Mouse (Mus musculus) lung, adult 2 months (tissue): ENCODE measurements around the gene Mapk9. TPM values are rescaled to one million over a fixed set of nuclear protein-coding genes. Genes with fewer than 3 reads are reported as not detected.

Experiments
- DNase-seq: peaks from one replicate; pipeline ENCODE4 v3.0.0; 2022
- H3K4me1 ChIP-seq: fragments of 200-500 bp; 2 replicates; pipeline ENCODE4 v1.6.1; 2011; ENCODE audit warnings: low read length; ENCODE audit not compliant: control insufficient read depth, insufficient read depth
- H3K4me3 ChIP-seq: fragments of 200-500 bp; replicated peaks from 2 replicates; pipeline ENCODE3; 2011; ENCODE audit warnings: low read depth, mild to moderate bottlenecking, control low read depth, low read length; ENCODE audit errors: extremely low read depth
- CTCF ChIP-seq: fragments of 200-500 bp; IDR thresholded peaks from 2 replicates; pipeline ENCODE4 v1.5.1; 2011; ENCODE audit warnings: mild to moderate bottlenecking, low read length, control low read depth; ENCODE audit not compliant: insufficient read depth
- POLR2A ChIP-seq: fragments of 200-500 bp; IDR thresholded peaks from 2 replicates; pipeline ENCODE4 v1.6.1; 2011; ENCODE audit warnings: low read depth, mild to moderate bottlenecking, control low read depth, low read length, borderline replicate concordance; ENCODE audit errors: extremely low read depth
- WGBS: fragments of 180-500 bp; shearing (Covaris S2); methylation state at CpG from one replicate; pipeline ENCODE4 v1.1.7; 2018; 5-methylcytosine and 5-hydroxymethylcytosine counted together
- polyA plus RNA-seq: library from polyadenylated mRNA; depleted of rRNA; stranded (reverse); fragments of >200 nt; gene quantifications from 2 replicates; pipeline ENCODE4 v1.2.3, GENCODE M21; 2012

Mapk9 gene
- polyA plus RNA-seq, 1 experiment, result 22.9 TPM

DNA sequence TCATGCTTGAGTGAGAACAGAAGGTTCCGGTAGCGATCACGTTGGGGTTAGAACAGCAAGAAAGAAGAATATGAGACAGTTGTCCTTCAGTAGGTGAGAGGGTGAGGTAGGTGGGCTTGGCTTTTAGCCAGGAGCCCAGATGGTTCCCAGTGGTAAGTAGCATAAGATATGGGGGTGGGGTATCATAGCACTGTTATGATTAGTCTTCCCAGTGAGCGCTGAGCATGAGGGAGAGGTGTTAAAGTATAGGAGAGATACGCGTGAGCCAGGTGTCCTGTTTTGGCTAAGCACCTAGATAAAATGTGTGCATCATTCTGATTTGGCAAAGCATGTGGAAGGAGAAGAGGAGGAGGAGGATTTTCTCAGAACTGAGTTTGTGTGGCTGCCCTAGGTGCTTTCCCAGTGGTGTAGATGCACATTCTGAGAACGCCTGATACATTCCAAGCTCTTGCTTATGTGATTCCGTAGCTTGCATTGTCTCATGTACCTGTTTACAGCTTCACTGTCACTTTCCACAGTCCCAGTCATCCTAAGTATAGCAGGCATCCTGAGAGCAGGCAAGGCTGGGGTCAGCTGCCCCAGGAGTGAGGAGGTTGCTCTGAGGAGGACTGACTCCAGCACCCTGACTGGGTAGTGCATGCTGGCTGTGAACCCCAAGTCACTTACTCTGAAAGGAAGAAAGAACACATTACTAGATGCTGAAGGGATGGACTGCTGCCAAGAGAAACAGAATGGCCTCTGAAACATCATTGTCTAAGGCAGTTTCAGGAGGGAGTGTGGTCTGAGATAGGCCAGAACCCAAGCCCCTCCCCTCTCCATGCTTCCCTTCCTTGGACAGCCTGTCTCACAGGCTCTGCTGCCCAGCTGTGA, 30.6 kb downstream of the Mapk9 start:
- WGBS, result 81% methylated on average over 8 of the region's 8 CpGs
- H3K4me1 ChIP-seq, result peaks cover 5% of the 10 kb centered on the region; the same call in 1 of the 2 replicates
- DNase-seq, result no peak
- H3K4me3 ChIP-seq, result no peak overlapping the region
- TF ChIP-seq POLR2A (no peak), CTCF (no peak)

DNA sequence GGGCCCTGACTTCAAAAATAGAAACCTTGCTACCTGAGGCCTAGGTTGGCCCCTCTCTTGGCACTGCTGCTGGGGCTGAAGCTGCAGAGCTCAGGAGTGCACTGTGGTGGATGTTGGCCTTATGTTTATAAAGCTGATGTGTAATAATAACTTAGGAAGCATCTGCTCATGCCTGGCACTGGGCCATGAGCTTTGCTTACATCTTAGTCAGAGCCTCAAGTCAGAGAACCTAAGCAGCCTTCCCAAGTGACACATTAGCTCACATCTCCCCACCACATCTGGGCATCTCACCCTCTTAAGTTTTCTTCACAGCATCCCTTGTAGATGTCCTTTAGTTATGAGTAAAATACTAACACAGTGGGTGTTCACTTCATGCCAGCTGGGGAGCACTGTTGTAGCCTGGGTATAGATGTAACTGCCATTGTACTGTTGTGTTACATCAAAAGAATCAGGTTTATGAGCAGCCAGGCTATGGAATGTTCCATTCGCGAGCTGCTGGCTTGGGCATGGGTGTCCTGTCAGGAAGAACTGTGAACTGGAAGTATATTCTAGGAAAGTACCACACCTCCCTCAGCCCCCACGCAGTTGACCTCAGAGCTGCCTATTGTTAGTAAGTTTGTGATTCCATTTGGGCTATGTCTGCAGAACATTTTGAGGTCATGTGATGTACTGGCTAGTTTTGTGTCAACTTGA, 33.5 kb downstream of the Mapk9 start:
- DNase-seq, result no peak
- TF ChIP-seq POLR2A, result no peak
- 54% methylated on average over 3 of the region's 3 CpGs for WGBS
- peaks cover 5% of the 10 kb centered on the region; the same call in 1 of the 2 replicates for H3K4me1 ChIP-seq
- no peak overlapping the region for H3K4me3 ChIP-seq

DNA sequence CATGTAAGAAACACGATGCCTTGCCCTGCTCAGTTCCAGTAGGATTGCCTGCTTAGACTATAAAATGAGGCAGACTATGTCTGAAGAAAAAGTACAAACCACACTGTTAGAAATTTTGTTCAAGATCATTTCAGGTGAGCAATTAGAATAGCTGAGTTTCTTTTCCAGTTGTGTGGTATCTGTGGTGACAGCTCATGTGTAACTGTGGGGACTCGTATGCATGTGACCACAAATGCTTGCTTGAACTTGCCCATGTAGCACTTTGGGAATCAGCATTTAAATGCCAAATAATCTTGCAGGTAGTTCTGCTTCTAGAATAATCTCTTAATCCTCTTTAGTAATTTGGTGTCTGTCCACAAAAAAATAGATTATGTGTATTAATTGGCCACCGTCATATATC, 36.8 kb downstream of the Mapk9 start:
- Histone ChIP-seq H3K4me3 (no peak overlapping the region), H3K4me1 (peaks cover 5% of the 10 kb centered on the region; the same call in 1 of the 2 replicates)
- 93% methylated on average over 3 of the region's 3 CpGs for WGBS
- TF ChIP-seq POLR2A (no peak), CTCF (no peak)
- no peak for DNase-seq

DNA sequence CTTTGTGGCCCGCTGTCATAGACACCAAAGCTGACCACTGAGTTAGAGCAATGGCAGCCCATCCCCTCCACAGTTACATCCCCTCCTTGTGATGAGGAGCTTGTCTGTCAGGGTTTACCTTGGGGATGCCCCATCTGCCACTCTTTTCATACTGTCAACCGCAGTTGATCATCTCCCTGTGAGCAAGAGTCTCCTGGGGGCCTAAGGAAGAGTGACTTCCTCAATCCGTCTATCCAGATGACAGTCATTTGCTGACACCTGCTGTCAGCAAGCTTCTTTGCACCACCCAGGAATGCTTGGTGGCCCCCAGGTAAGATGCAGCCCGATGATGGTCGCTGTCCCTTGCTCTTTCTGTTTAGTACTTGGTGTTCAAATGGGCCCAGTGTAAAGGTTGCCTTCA, 41.9 kb downstream of the Mapk9 start:
- WGBS, result 85% methylated on average over 5 of the region's 5 CpGs
- DNase-seq, result no peak
- Histone ChIP-seq H3K4me1 (no peaks in the 10 kb centered on the region), H3K4me3 (no peak overlapping the region)
- no peak for TF ChIP-seq POLR2A
- TF ChIP-seq CTCF, result no peak

DNA sequence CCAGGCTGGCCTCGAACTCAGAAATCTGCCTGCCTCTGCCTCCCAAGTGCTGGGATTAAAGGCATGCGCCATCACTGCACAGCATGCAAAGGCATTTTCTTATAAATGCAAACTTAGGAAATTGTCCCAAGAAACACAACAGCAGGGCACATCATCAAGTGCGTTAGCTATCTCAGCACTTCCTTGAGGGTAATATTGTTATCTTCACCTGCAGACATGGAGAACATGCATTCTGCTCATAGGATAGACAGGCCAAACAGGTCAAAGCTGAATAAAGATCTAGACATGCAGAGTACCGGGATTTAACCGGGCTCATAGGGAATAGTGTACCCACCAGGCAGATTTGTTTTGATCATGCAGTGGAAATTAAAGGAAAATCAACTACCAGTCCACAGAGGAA, 45.4 kb downstream of the Mapk9 start:
- 88% methylated on average over 5 of the region's 5 CpGs for WGBS
- TF ChIP-seq CTCF, result no peak
- no peak for TF ChIP-seq POLR2A
- Histone ChIP-seq H3K4me1 (no peaks in the 10 kb centered on the region), H3K4me3 (no peak overlapping the region)
- no peak for DNase-seq

DNA sequence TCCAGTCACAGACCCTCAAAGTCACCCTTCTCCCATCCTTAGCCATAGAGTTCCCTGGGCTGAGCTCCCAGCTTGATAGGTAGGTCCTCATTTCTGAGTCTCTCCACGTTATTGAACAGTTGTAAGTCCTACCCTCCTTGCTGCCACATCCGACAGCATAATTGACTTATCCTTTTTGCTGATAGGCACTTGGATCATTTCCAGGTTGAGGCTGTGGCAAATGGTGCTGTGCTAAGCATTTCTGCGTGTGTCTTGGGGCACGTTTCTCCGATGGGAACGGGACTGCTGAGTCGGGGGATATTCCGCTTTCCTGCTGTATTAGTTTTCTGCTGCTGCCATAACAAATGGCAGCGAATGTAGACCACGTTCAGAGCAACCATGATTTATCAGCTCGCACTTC, 47.3 kb downstream of the Mapk9 start:
- 61% methylated on average over 11 of the region's 11 CpGs for WGBS
- DNase-seq, result no peak
- TF ChIP-seq CTCF (no peak), POLR2A (no peak)
- H3K4me1 ChIP-seq, result no peaks in the 10 kb centered on the region
- H3K4me3 ChIP-seq, result no peak overlapping the region

DNA sequence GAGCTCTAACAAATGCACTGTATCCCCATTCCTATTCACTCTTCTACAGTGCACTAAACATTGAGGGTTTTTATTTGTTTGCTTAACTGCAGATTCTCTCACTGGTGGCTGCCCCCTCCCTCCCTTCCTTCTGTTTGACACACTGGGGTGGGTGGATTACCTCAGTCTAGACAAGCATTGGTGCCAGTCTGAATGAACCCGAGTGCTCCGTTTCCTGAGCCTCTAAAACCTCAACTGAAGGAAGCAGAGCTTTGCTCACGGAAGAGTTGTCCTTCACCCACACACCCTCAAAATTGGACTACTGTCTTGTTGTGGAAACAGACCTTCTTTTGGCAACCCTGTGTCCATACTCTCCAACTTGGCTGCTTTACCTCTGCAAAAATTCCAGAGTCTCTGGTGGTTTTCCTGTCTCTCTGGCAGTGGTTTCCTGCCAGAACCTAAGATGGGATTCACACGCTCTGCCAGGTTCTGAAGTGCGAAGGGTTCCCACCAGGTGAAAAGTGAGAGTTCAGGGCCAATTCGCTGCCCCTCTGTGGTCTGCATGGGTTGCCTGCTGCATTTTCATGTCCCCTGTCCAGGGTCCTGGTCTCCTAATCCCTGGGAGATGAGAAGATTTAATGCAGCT, 49.5 kb downstream of the Mapk9 start:
- DNase-seq, result no peak
- 20% methylated on average over 6 of the region's 6 CpGs for WGBS
- H3K4me3 ChIP-seq, result no peak overlapping the region
- no peaks in the 10 kb centered on the region for H3K4me1 ChIP-seq
- no peak for TF ChIP-seq POLR2A
- TF ChIP-seq CTCF, result no peak

DNA sequence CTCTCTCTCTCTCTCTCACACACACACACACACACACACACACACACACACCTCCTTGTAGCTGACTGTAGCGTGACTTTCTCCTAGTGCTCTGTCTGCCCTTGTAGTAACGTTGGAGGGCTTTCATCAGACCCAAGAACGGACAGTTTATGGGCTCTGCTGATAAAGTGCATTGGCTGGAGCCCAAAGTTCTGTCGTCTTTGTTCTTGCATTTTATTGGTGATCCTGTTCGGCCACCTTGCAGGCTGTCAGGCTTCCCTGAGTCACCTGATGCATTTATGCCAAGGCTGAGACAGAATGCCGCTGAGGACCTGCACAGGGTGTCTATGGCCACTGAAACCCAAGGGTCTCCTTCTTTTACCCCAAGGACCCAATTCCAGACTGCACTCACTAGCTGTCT, 53.5 kb downstream of the Mapk9 start:
- Histone ChIP-seq H3K4me1 (no peaks in the 10 kb centered on the region), H3K4me3 (no peak overlapping the region)
- TF ChIP-seq POLR2A, result no peak
- TF ChIP-seq CTCF, result no peak
- no peak for DNase-seq
- WGBS, result 25% methylated on average over 6 of the region's 6 CpGs

DNA sequence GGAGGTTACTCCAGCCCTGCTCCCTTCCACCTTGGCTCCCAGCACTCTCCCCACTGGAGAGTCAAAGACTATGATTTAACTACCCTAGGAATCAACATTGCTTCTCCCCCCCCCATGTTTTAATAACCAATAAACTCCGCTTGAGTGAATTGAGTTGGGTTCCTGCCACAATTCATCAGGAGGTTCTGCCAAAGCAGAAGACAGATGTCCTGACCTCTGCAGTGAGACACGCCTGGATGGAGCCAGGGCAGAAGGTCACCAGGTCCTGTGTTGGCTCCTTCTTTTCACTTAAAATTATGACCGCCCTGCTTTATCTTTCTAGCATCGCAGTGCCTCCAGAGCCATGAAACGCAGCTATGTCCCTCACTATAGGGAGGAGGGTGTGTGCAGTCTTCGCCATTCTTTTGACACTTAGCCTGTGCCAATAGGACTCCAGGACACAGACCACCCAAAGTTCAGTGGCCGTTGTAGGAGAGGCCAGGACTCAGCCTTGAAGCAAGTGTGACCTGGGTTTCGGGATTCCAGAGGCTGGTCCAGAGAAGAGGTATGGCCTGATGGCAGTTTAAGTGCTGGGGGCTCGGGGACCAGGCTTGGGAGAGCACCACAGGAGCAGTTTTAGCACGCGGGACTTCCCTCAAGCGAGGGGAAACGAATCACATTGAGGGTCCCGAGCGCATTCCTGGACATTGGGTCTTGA, 54.6 kb downstream of the Mapk9 start:
- TF ChIP-seq CTCF (no peak), POLR2A (no peak)
- WGBS, result 26% methylated on average over 15 of the region's 15 CpGs

More for the DNA sequence above, 54.6 kb downstream of the Mapk9 start:
- DNase-seq, result no peak
- Histone ChIP-seq H3K4me1 (no peaks in the 10 kb centered on the region), H3K4me3 (no peak overlapping the region)
